Mouse (Mus musculus) activated CD4-positive, CD25-positive, alpha-beta regulatory T cell, adult 4 months (primary cell): ENCODE results near the gene Coa7. TPM values are rescaled to one million over a fixed set of nuclear protein-coding genes. Genes with fewer than 3 reads are reported as not detected.
"Not testable (repeated sequence)": the region's sequence is repeated elsewhere in the genome, so short reads cannot be mapped to it uniquely, and the experiment has no call there.

Experiments
- ATAC-seq: one replicate; pipeline ENCODE4 v1.8.0; 2017
- polyA plus RNA-seq, 2 experiments: library from polyadenylated mRNA; unstranded; fragments of 100-300 nt; shearing (Covaris generic); gene quantifications; one replicate each; pipeline ENCODE4 v1.2.1; 2017

Coa7 gene
- polyA plus RNA-seq, 2 experiments from 2014 or later, result 26.7 to 34.1 TPM

- no peak for ATAC-seq
Measured at GRCm38 (mm10) chr4:108344631-108345083, 16.7 kb downstream of the Coa7 start.

GRCm38 (mm10) chr4:108345826-108346225, 17.9 kb downstream of the Coa7 start:
- ATAC-seq, result no peak

DNA sequence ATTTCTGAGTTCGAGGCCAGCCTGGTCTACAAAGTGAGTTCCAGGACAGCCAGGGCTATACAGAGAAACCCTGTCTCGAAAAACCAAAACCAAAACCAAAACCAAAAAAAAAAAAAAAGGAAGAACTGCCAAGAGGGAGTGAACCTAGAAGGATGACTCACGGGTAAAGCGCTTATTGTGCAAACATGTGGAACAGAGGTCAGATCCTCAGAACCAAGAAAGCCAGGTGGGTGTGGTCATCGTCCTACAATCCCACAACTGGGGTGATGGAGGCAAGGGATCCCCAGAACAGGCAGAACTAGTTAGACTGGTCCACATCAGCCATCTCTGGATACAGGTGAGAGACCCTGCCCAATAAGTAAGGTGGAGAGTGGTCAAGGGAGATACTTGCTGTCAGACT, 19.2 kb downstream of the Coa7 start:
- peak; percentile 16 for ATAC-seq

GRCm38 (mm10) chr4:108348256-108348875, 20.4 kb downstream of the Coa7 start:
- ATAC-seq, result no peak

- ATAC-seq, result no peak
Measured at GRCm38 (mm10) chr4:108349064-108349463, 21.1 kb downstream of the Coa7 start.

DNA sequence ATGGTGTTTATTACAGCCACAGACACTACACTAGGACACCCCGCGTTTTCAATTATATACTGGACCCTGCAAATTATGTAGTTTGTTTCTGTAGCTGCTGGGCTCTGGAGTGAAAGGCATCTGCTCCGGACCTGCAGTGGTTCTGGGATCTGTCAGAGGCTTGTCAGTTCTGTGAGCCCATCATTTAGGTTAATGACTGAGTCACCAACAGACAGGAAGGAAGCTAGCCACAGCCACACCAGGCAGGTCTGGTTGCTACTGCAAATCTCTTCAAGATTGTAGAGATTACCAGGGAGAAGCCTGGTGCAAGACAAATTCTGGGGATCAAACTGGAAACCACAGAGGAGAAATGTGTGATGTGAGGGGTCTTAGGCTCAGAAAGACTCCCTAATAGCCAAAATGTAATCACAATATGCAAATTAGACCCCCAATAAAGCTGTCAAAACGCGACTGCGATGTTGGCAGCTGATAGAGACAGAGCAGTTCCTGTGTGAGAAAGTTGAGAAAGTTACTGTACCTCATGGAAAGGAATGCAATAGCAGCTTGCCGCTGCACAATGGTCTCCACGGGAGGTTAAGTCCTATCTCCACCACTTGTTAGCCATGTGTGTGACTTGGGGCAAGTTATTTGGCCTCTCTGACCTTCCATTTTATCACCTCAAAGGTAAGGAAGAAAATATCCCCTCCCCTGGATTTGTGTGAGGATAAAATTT, 22.1 kb downstream of the Coa7 start:
- peak; percentile 86 for ATAC-seq

DNA sequence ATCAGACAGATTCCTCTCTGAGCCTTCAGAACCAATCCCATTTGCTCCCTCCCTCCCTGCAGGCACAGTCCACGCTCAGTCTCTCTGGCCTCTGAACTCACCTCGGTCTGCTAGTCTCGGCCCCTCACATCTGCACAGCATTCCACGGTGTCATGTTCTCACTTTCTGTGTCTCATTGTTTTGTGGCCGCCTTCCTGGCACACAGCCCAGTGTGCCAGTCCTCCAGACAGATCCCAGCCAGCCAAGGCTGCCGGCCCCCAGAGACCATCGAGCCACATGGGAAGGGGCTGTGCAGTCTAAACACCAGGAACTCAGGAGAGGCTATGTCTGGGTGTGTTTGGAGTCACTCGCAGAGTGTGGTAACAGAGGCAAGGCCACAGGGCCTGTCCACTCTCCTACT, 22.9 kb downstream of the Coa7 start:
- ATAC-seq, result no peak

GRCm38 (mm10) chr4:108353591-108353990, 25.7 kb downstream of the Coa7 start:
- ATAC-seq, result not testable (repeated sequence)

DNA sequence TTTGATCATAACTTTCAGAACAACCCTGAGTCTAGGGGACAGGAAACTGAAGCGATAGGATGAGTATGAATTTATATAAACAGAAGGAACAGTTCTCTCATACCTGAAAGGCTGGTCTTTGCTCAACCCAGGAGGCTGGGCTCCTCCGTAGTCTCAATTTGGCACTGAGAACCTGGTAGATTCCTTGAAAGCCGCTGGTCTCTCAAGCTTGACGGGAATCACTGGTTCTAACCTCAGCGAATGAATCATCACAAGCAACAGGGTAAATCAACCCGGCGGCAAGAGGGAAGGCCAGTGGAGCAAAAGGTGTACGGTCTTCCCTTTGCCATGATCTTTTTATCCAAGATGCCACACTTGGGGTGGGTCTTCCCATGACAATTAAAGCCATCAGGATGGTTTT, 29.5 kb downstream of the Coa7 start:
- ATAC-seq, result no peak

DNA sequence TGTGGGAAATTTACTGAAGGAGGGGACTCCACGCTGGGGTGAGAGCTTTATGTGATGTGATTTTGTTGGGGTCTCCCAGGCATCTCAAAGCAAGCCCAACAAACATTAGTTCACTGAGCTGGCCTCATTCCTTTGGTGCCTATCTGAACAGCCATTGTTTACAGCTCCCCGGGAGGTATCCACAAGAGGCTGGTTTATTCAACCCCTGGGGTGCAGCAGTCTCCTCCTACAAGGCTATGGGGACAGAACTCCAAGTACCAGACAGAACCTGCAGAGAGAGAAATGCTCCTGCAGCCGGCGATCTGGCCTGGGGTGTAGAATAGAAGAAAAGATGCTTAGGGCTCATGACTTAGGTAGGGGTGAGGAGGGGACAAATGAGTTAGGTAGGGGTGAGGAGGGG, 30.6 kb downstream of the Coa7 start:
- ATAC-seq, result no peak

GRCm38 (mm10) chr4:108360136-108361055, 32.5 kb downstream of the Coa7 start:
- no peak for ATAC-seq

- no peak for ATAC-seq
Measured at GRCm38 (mm10) chr4:108362321-108363261, 34.7 kb downstream of the Coa7 start.

GRCm38 (mm10) chr4:108363355-108364110, 35.6 kb downstream of the Coa7 start:
- ATAC-seq, result no peak

GRCm38 (mm10) chr4:108364111-108364476, 36.2 kb downstream of the Coa7 start:
- no peak for ATAC-seq

GRCm38 (mm10) chr4:108369254-108369653, 41.3 kb downstream of the Coa7 start:
- ATAC-seq, result no peak

DNA sequence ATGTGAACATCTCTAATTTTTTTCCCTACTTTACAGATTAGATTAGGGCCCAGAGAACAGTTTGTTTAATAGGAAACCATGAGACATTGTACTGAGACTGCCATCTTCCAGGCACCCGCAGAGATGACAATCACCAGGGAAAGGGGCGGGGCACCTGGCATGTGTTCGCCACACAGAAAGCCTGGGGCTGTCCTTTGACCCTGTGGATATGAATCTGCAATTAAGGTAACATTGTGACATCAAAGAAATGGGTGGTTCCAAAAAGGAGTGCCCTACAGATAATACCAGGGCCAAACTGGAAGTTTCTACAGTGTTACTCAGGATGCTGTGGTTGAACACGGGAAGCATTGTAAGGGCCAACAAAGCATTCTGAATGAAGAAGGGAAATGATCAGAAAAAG, 42.5 kb downstream of the Coa7 start:
- no peak for ATAC-seq

GRCm38 (mm10) chr4:108371421-108371820, 43.5 kb downstream of the Coa7 start:
- ATAC-seq, result no peak

DNA sequence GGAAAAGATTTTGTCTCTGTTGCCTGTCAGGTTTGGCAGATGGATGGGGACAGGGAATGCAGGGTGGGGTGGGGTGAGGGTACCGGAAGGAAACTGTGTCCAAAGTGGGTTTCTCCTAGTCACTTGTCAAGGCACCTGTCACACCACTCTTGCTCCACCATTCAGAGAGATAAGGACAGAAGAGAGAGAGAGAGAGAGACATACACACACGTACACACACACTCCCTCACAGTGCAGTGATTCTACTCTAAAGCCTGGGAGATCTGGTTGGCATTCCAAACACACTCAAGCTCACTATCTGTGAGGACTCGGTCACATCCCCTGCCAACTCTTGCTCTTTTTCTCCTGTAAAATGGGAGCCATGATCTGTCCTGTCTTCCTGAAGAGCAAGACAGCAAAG, 44.2 kb downstream of the Coa7 start:
- no peak for ATAC-seq

- ATAC-seq, result no peak
Measured at GRCm38 (mm10) chr4:108379476-108379875, 51.5 kb downstream of the Coa7 start.

DNA sequence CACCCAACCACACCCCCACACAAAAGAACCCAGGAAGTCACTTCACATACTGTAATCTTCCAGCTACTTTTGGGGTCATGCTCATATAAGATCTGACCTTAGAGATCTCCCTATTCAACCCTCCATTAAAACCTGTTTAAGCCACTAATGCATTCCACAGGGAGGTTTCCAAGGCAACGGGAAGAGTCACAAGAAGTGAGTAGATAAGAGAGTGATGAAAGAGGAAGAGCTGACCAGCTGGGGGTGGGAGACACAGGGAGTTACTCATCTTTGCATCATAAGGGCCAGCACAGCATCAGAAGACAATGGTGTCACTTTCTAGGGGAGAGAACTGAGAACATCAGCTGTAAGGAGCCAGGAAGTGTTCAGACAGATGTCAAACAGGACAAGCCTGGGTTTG, 52.2 kb downstream of the Coa7 start:
- ATAC-seq, result no peak

DNA sequence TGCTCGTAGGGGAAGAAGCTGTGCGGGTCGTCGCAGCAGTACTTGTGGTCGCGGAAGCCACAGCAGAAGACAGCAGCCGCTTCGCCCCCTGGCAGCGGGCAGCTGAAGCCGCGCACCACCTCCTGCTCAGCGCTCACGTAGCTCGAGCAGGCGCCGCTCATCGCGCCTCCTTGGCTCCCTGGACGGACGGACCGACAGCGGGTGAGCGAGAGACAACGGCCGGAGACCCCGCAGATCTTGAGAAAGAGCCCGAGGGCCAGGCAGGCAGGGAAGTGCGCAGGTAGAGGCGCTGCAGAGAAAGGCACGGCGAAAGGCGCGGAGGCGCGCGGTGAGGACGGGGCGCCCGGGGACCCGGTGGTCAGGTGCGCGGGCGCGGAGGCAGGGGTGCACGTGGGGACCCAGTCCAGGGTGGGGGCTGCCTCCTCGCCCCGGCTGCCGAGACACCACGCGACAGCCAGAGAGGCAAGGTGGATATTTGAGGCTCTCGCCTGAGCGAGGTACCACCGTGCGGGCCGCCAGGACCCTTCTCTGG, 55.3 kb downstream of the Coa7 start, which contains the start of gene Shisal2a:
TSS of gene Shisal2a (minus strand) at position 167 of the 532 bp plus-strand sequence.
- no peak for ATAC-seq
